Mouse (Mus musculus) midbrain, embryonic 10.5 days (tissue): ENCODE measurements around the gene Pard3. TPM values are rescaled to one million over a fixed set of nuclear protein-coding genes. Genes with fewer than 3 reads are reported as not detected.

ENCODE experiments used
- DNase-seq: peaks from one replicate; pipeline ENCODE4 v3.0.0-alpha.2; 2017; ENCODE audit warnings: low spot score
- H3K27ac ChIP-seq: fragments of 300-500 bp; sonication (generic); replicated peaks from 2 replicates; pipeline ENCODE4 v1.5.1; 2016; ENCODE audit warnings: mild to moderate bottlenecking
- H3K27me3 ChIP-seq: fragments of 300-500 bp; sonication (generic); 2 replicates; pipeline ENCODE4 v1.6.1; 2016; ENCODE audit warnings: low read depth, mild to moderate bottlenecking; ENCODE audit not compliant: poor library complexity, severe bottlenecking
- H3K36me3 ChIP-seq: fragments of 300-500 bp; sonication (generic); 2 replicates; pipeline ENCODE4 v1.6.1; 2016; ENCODE audit warnings: mild to moderate bottlenecking, moderate library complexity
- H3K4me1 ChIP-seq: fragments of 300-500 bp; sonication (generic); 2 replicates; pipeline ENCODE4 v1.6.1; 2016
- H3K4me3 ChIP-seq: fragments of 300-500 bp; sonication (generic); 2 replicates; pipeline ENCODE4 v1.5.1; 2016; ENCODE audit warnings: mild to moderate bottlenecking, moderate library complexity
- H3K9me3 ChIP-seq: fragments of 300-500 bp; sonication (generic); replicated peaks from 2 replicates; pipeline ENCODE4 v1.6.1; 2016; ENCODE audit warnings: mild to moderate bottlenecking
- WGBS: fragments of 180-500 bp; shearing (Covaris S2); methylation state at CpG from one replicate; pipeline ENCODE4 v1.1.7; 2016; 5-methylcytosine and 5-hydroxymethylcytosine counted together
- polyA plus RNA-seq: library from polyadenylated mRNA; unstranded; fragments of >200 nt; fragmentation: Nextera tagmentation; extraction: Ambion mirVana; gene quantifications from 2 replicates; pipeline ENCODE4 v1.2.1, GENCODE M21; 2016

The Pard3 gene
- polyA plus RNA-seq, 1 experiment from 2014 or later = 25.1 TPM

GRCm38 (mm10) chr8:127563634-127564033 lies 499.9 kb downstream of the Pard3 start:
- 90% methylated on average over 5 of the region's 5 CpGs for WGBS
- H3K9me3 ChIP-seq = no peaks in the 10 kb centered on the region; the same call in 1 of the 2 replicates
- no peak overlapping the region for H3K4me3 ChIP-seq
- peaks cover 92% of the 10 kb centered on the region for H3K27me3 ChIP-seq
- H3K36me3 ChIP-seq = peaks cover 6% of the 10 kb centered on the region
- H3K4me1 ChIP-seq = peaks cover 14% of the 10 kb centered on the region
- H3K27ac ChIP-seq = no peak overlapping the region
- no peak for DNase-seq

DNA sequence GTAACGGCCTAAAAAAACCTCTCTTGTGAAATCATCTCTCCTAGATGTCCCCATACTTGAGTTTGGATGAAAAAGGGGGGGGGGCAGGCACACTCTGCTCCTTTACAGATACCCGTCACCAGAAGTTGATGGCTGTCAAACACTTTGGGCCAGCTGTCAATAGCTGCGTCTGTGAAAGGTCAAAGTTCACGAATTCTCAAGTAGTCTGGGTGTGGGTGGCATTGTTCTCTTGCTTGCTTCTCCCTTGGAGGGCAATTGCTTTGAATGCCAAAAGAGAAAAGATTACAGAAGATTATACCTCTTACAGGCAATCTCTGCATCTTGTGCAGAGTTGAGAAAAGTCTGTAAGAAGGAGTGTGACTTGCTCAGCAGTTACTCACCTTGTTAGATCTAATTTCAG lies 500.7 kb downstream of the Pard3 start:
- H3K4me3 ChIP-seq = no peak overlapping the region
- peaks cover 6% of the 10 kb centered on the region for H3K36me3 ChIP-seq
- peaks cover 92% of the 10 kb centered on the region for H3K27me3 ChIP-seq
- DNase-seq = no peak
- H3K4me1 ChIP-seq = peaks cover 14% of the 10 kb centered on the region
- no peaks in the 10 kb centered on the region; the same call in 1 of the 2 replicates for H3K9me3 ChIP-seq
- 29% methylated on average over 4 of the region's 4 CpGs for WGBS
- H3K27ac ChIP-seq = no peak overlapping the region

GRCm38 (mm10) chr8:127569212-127569611 lies 505.5 kb downstream of the Pard3 start:
- no peak for DNase-seq
- Histone ChIP-seq H3K4me3 (no peak overlapping the region), H3K27ac (no peak overlapping the region), H3K36me3 (no peaks in the 10 kb centered on the region), H3K9me3 (no peaks in the 10 kb centered on the region), H3K4me1 (peaks cover 9% of the 10 kb centered on the region), H3K27me3 (peaks cover 52% of the 10 kb centered on the region)
- WGBS = 94% methylated on average over 5 of the region's 5 CpGs

DNA sequence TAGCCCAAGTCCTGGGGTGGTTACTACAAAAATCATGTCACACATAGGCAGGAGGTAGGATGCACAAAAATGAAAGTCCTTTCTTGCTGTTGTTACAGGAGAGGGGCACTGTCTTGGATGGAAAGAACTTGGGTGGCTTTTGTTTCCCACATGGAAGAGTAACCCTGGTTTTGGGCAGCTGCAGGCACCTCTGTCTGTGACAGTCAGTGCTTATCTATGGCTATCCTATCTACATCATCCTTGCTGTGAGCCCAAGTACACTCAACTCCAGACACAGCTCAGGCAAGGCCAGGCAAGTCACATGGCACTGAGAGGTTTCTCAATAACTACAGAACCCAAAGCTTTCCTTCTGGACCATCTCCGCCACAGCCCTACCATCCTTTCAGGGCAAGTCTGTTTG lies 506.8 kb downstream of the Pard3 start:
- no peak for DNase-seq
- no peaks in the 10 kb centered on the region for H3K9me3 ChIP-seq
- no peaks in the 10 kb centered on the region for H3K36me3 ChIP-seq
- 89% methylated on average over 1 of the region's 1 CpGs for WGBS
- H3K4me1 ChIP-seq = no peaks in the 10 kb centered on the region
- no peak overlapping the region for H3K27ac ChIP-seq
- no peak overlapping the region for H3K4me3 ChIP-seq
- H3K27me3 ChIP-seq = peaks cover 44% of the 10 kb centered on the region

GRCm38 (mm10) chr8:127572493-127572892 lies 508.8 kb downstream of the Pard3 start:
- Histone ChIP-seq H3K4me1 (no peaks in the 10 kb centered on the region; the same call in 1 of the 2 replicates), H3K27ac (no peak overlapping the region), H3K4me3 (no peak overlapping the region), H3K36me3 (no peaks in the 10 kb centered on the region), H3K9me3 (no peaks in the 10 kb centered on the region), H3K27me3 (peaks cover 25% of the 10 kb centered on the region)
- DNase-seq = no peak
- WGBS = 95% methylated on average over 4 of the region's 4 CpGs

- peaks cover 3% of the 10 kb centered on the region for H3K4me1 ChIP-seq
Observed at GRCm38 (mm10) chr8:127576657-127577056, 513.0 kb downstream of the Pard3 start.

DNA sequence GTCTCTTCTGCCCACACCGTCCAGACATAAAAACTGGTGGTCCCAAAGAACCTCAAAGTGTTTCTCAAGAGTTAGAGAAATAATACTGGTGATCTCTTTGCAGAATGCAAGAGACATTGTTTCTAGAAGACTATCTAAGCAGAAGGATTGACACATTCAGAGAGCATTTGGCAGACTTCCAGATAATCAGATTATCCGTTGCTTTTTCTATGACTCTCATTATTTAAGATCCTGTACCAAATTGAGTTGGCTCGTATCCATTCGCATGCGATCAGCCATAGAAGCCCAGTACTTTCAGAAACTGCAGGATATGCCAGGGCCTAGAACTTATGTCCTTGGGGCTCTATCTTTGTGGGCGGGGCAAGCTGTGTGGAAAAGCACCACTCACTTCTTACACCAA lies 514.0 kb downstream of the Pard3 start:
- DNase-seq = no peak

More at GRCm38 (mm10) chr8:127576657-127577056, 513.0 kb downstream of the Pard3 start:
- no peaks in the 10 kb centered on the region for H3K9me3 ChIP-seq
- no peaks in the 10 kb centered on the region for H3K36me3 ChIP-seq
- no peak overlapping the region for H3K27ac ChIP-seq
- no peak for DNase-seq
- no peaks in the 10 kb centered on the region for H3K27me3 ChIP-seq
- 86% methylated on average over 4 of the region's 4 CpGs for WGBS
- H3K4me3 ChIP-seq = no peak overlapping the region

DNA sequence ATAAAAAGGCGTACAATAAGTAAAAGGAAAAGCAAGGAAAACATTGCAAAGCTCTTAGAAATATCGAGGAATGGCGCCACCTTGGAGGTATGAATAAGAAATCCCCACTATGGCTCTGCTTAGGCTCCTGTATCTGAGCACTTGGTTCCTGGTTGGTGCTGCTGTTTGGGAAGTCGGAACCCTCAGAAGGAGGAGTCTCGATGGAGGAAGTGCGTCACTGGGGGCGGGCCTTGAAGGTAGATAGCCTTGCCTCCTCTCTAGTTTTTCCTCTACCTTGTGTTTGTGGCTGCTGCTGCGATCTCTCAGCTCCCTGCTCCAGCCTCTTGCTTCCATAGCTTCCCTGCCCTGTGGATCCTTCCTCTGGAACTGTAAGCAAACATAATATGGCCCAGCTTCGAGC lies 515.7 kb downstream of the Pard3 start:
- H3K4me1 ChIP-seq = peaks cover 3% of the 10 kb centered on the region
- no peaks in the 10 kb centered on the region for H3K36me3 ChIP-seq
- DNase-seq = no peak
- H3K4me3 ChIP-seq = no peak overlapping the region
- no peaks in the 10 kb centered on the region for H3K27me3 ChIP-seq
- 95% methylated on average over 9 of the region's 9 CpGs for WGBS
- H3K9me3 ChIP-seq = no peaks in the 10 kb centered on the region
- no peak overlapping the region for H3K27ac ChIP-seq

More for the DNA sequence above, 514.0 kb downstream of the Pard3 start:
- 80% methylated on average over 6 of the region's 6 CpGs for WGBS
- Histone ChIP-seq H3K4me1 (peaks cover 3% of the 10 kb centered on the region), H3K27me3 (no peaks in the 10 kb centered on the region), H3K36me3 (no peaks in the 10 kb centered on the region), H3K9me3 (no peaks in the 10 kb centered on the region), H3K27ac (no peak overlapping the region), H3K4me3 (no peak overlapping the region)

DNA sequence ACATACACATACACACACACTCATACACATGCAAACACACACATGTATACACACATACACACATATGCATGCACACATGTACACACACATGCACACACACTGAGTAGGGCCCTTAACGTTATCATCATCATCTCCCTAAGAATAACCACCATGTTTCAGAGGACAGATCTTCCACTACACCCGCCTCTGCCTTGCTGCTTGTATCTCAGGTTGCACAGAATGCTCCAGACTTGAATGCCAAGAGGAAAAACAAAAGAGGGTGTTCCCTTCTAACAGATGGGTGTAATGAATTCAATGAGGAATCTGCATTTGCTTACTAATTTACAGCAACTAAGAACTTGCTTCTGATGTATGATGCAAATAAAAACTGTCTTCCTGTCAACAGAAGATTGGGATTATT lies 519.7 kb downstream of the Pard3 start:
- DNase-seq = no peak
- no peaks in the 10 kb centered on the region for H3K36me3 ChIP-seq
- no peak overlapping the region for H3K4me3 ChIP-seq
- 0 out of 2 replicates have a peak, but pooled peaks cover 3% of the 10 kb centered on the region for H3K4me1 ChIP-seq
- no peaks in the 10 kb centered on the region for H3K9me3 ChIP-seq
- H3K27ac ChIP-seq = no peak overlapping the region
- WGBS = 91% methylated on average over 2 of the region's 2 CpGs
- no peaks in the 10 kb centered on the region for H3K27me3 ChIP-seq

GRCm38 (mm10) chr8:127585618-127586017 lies 521.9 kb downstream of the Pard3 start:
- DNase-seq = no peak
- no peaks in the 10 kb centered on the region for H3K27me3 ChIP-seq
- 94% methylated on average over 8 of the region's 8 CpGs for WGBS
- H3K4me3 ChIP-seq = no peak overlapping the region
- H3K9me3 ChIP-seq = no peaks in the 10 kb centered on the region
- no peaks in the 10 kb centered on the region for H3K36me3 ChIP-seq
- H3K4me1 ChIP-seq = 0 out of 2 replicates have a peak, but pooled peaks cover 3% of the 10 kb centered on the region
- H3K27ac ChIP-seq = no peak overlapping the region

DNA sequence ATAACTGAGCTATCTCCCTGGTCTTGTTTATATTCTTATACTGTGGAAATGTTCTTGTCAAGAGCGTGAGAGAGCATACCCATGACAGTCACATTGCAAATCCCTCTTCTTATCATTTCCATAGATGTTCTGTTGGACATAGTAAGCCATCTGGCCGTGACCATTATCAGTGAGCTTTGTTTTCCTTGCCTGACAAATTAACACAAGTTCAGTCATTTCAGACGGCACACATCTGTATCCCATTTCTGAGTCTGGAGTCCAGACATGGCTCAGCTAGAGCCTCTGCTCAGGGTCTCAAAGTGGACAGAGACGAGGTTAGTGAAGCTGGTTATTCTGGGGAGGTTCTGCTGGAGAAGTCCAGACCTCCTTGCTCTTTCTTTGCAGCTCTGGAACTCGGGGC lies 523.0 kb downstream of the Pard3 start:
- DNase-seq = no peak
- no peaks in the 10 kb centered on the region for H3K27me3 ChIP-seq
- H3K9me3 ChIP-seq = no peaks in the 10 kb centered on the region
- no peaks in the 10 kb centered on the region for H3K36me3 ChIP-seq
- H3K27ac ChIP-seq = no peak overlapping the region
- 0 out of 2 replicates have a peak, but pooled peaks cover 3% of the 10 kb centered on the region for H3K4me1 ChIP-seq
- H3K4me3 ChIP-seq = no peak overlapping the region
- 70% methylated on average over 5 of the region's 5 CpGs for WGBS

- WGBS = 67% methylated on average over 4 of the region's 4 CpGs
- Histone ChIP-seq H3K4me3 (no peak overlapping the region), H3K27ac (no peak overlapping the region), H3K27me3 (no peaks in the 10 kb centered on the region), H3K9me3 (no peaks in the 10 kb centered on the region), H3K36me3 (no peaks in the 10 kb centered on the region), H3K4me1 (peaks cover 13% of the 10 kb centered on the region)
- DNase-seq = peak; percentile 29
Observed at GRCm38 (mm10) chr8:127588313-127588712, 524.6 kb downstream of the Pard3 start.

GRCm38 (mm10) chr8:127589291-127589690 lies 525.6 kb downstream of the Pard3 start:
- Histone ChIP-seq H3K36me3 (no peaks in the 10 kb centered on the region), H3K27me3 (no peaks in the 10 kb centered on the region), H3K4me3 (no peak overlapping the region), H3K27ac (no peak overlapping the region), H3K9me3 (no peaks in the 10 kb centered on the region), H3K4me1 (peaks cover 13% of the 10 kb centered on the region)
- DNase-seq = peak; percentile 41
- 54% methylated on average over 4 of the region's 4 CpGs for WGBS
